Mouse (Mus musculus): ENCODE data around the gene Urm1.
"Not testable (repeated sequence)": the region's sequence is repeated elsewhere in the genome, so short reads cannot be mapped to it uniquely, and the experiment has no call there.

Gene Urm1

DNA sequence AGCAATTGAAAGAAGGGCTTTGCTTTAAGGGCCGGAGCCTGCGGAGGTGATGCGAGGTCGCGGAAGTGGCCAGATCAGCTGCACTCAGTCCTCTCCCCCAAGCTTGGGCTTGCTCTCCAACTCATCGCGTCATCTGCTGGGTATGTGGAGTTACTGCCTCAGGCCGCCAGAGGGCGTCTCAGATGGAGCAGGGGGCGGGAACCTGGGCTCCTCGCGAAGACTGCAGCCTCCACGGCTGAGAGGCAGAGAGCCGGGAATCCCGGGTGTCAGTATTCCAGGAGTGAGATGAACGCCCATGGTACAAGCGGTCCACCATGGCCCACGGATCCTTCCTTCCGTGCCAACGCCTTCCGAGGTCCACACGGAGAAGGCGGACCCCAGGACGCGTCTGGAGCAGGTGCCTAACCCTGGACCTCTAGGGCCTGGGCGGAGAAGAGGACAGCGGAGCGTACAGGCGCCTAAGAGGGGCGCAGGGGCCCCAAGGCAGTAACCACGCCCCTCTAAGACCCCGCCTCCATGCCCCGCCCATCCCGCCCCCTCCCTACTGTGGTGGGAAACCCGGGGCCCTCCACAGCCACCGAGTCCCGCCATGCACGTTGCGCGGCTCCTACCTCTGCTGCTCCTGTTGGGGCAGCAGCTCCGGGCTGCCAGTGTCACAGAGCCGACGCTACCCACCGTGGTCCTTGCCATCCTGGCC, 49.2 kb downstream of the Urm1 start, which contains the start of gene Cercam:
Gene Cercam (plus strand): TSS at position 216 of the 697 bp plus-strand sequence.
- peak; percentile 85 for DNase-seq

GRCm38 (mm10) chr2:29869646-29870451, 50.0 kb downstream of the Urm1 start:
- DNase-seq: no peak

DNA sequence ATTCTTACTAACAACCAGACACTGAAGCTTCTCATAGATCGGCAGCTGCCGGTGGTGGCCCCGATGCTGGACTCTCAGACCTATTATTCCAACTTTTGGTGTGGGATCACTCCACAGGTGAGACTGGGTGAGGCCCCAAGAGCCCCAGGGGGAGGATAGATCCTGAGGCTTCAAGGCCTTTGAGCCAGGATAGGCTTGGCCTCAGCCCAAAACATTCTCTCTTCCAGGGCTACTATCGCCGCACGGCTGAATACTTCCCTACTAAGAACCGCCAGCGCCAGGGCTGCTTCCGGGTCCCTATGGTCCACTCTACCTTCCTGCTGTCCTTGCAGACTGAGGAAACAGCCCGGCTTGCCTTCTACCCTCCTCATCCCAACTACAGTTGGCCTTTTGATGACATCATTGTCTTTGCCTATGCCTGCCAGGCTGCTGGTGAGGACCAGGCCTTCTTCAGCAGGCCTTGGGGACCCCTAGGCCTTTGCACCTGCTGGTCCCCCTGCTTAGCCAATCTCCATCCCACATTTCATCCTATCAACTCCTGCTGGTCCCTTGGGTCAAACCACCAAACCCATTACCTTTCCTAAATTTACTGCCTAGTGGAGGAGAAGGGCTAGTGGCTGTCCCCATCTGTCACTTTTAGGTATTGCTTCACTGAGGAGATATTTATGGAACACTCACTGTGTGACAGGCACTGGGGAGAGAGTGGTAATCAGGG, 52.9 kb downstream of the Urm1 start:
- peak; percentile 57 for DNase-seq

GRCm38 (mm10) chr2:29873801-29874200, 53.9 kb downstream of the Urm1 start:
- no peak for DNase-seq

DNA sequence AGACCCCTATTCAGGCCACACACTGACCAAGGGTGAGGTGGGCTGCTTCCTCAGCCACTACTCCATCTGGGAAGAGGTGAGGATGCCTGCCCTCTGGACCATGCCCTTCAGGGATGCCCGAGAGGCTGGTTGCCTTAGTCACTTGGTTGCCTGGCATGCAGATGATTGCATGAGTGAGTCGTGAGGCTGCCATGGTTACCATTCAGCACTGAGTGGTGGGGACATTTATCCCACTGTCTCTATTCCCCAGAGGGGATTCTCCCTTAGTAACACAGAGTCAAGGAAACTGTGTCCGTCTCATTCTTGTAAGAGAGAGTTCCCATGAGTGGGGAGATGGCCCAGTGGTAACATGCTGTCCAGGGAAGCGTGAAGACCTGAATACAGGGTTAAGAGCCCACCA, 58.2 kb downstream of the Urm1 start:
- DNase-seq: no peak

DNA sequence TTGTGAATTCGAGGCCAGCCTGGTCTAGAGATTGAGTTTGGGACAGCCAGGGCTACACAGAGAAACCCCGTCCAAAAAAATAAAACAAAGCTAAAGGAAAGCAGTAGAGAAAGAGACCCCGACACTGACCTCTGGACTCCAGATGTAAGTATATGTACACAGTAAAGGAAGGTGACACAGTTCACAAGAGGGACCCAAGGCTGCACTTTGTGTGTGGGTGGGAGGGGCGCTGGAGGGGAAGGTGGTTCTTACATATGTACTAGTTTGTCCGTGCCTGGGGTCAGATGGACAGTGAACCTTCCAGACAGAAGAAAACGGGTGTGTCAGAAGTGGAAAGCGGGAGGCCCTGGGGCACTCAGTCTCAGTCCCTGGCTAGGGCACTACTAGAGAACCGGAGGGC, 59.3 kb downstream of the Urm1 start:
- no peak for DNase-seq

DNA sequence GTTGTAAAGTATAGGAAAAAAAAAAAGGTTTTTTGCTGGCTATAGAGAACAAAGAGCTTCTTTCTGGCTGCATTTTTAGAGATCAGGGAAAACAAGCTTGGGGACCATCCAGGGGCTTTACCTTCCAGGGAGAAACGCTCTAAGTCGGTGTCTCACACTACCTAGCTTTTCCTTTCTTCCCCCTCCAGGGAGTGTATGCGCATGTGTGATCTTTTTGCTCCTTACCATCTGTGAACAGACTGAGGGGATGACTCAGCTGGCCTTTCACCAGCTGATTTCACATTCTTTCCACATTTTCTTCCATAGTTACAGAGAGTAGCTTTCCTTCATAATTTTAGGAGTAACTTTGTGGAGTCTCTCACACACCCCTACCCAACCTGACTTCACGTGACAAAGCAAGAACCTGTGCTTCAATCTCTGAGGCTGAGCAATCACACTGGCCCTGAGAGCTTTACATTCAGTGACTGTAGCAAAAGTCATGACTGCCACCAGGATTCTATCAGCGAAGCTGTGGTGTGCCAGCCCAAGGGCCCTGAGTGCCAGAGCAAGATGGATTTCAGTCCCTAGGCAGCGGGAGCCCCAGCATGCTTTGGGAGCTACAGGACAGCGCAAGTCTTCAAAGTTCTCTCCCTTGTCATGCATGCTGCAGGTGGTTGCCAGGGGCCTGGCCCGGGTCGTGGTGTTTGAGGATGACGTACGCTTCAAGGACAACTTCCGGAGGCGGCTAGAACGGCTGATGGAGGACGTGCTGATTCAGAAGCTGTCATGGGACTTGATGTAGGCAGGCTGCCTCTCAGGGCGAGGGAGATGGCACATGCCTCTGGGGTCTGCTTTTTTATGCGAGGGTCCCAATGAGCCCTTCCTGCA, 60.3 kb downstream of the Urm1 start:
- DNase-seq: no peak

GRCm38 (mm10) chr2:29886659-29887292, 66.9 kb downstream of the Urm1 start:
- not testable (repeated sequence) for DNase-seq

DNA sequence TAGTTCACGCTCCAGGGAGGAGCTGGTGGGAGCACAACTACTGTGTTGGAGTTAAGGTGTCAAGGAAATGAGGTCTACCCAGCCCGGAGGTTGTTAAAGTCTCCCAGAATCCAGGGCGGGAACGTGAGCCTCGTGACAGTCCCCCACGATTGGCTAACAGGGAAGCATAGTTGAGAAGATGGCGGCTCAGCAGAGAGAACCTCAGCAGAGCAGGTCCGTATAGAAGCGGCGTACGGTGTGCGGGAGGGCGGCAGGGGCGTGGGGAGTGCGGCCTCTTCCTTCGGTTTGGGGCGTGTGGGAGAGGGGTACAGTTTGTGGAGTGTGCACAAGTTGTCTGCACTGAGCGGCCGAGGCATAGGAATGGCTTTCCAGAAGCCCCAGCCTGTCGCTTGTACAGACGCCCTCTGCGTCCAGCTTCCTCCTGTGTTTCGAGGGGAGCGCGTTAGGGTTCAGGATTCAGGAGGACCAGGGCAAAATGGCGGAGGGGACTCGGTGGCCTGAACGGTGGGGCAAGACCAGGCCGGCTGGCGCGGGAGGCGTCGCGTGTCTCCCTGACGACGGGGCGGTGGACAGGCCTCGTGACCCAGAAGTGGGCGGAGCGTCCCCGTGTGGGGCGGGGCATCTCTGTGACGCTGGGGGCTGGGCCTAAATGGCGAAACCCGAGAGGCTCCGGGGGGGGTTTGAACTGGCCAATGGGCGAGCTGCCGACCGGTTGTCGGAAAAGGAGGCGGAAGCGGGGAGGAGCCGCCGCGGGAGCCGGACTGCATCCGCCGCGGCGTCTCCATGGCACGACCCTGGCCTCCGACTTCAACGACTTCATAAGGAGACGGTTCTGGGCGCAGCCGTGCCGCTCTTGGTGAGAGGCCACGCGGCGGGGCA, 69.4 kb downstream of the Urm1 start, which contains the start of gene Odf2:
Gene Odf2 (plus strand): TSS at position 156 of the 879 bp plus-strand sequence.
- peak; percentile 100 for DNase-seq

DNA sequence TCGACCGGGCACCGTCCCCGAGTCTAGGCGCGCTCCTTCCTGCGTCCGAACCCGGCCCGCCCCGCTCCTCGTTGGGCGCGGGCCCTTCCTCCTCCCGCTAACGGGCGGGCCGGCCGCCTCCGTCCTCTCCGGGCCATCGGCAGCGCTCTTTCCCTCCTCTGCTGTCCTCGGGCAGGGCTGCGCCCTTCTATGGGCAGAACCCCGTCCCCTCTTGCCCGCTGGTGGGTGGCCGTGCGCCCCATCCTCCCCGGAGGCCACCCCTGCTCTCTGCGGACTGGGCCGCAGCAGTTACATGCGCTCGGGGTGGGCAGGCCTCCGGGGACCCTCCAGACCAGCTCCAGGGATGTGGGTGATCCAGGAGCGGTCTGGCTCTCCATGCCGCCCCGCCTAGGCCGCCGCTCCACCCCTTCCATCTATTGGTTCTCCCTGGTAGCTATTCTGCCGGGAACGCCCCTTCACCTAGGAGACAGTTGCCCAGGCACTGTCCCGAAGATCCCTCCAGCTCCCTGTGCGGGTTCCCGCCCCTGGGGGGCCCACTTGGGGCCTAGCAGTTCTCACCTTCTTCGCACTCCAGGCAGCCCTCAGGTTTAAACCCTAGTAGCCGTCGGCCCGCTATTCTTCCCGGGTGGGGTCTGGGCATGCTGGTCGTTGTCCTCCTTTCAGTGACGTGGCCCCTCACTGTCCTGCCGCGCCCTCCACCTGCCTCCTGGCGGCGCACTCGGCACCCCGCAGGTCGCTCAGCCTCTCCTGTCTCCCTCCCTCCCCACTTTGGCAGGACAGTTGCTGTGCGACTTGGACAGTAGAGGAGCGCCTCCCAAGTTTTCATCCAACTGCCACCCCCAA, 70.3 kb downstream of the Urm1 start:
- DNase-seq: peak; percentile 89

- peak; percentile 57 for DNase-seq
Observed at GRCm38 (mm10) chr2:29891773-29892172, 71.9 kb downstream of the Urm1 start.
